Mouse (Mus musculus): Measurements from ENCODE around the gene Adra1d.
A peak's percentile ranks its signal among the peaks of the same experiment; 100 is the strongest.

Adra1d gene

GRCm38 (mm10) chr2:131561891-131562585 lies at the start of gene Adra1d:
TSS of gene Adra1d (minus strand) at chr2:131562283.
- no peak for DNase-seq

- no peak for DNase-seq
Observed at GRCm38 (mm10) chr2:131601881-131602280, 39.8 kb upstream of the Adra1d start.

GRCm38 (mm10) chr2:131594871-131595270 lies 32.8 kb upstream of the Adra1d start:
- no peak for DNase-seq

- DNase-seq: no peak
Observed at GRCm38 (mm10) chr2:131587521-131587920, 25.4 kb upstream of the Adra1d start.

- no peak for DNase-seq
Observed at GRCm38 (mm10) chr2:131581506-131581905, 19.4 kb upstream of the Adra1d start.

GRCm38 (mm10) chr2:131562586-131563122 lies 571 bp upstream of the Adra1d start:
- DNase-seq: peak; percentile 56 to 66

GRCm38 (mm10) chr2:131561344-131561870 lies 676 bp downstream of the Adra1d start:
- DNase-seq: no peak

GRCm38 (mm10) chr2:131560205-131560919 lies 1.7 kb downstream of the Adra1d start:
- DNase-seq: no peak

GRCm38 (mm10) chr2:131557896-131558295 lies 4.2 kb downstream of the Adra1d start:
- no peak for DNase-seq

- no peak for DNase-seq
Observed at GRCm38 (mm10) chr2:131552736-131553400, 9.2 kb downstream of the Adra1d start.

- no peak for DNase-seq
Observed at GRCm38 (mm10) chr2:131551701-131552620, 10.1 kb downstream of the Adra1d start.

- DNase-seq: no peak
Observed at GRCm38 (mm10) chr2:131550906-131551305, 11.2 kb downstream of the Adra1d start.

- DNase-seq: no peak
Observed at GRCm38 (mm10) chr2:131550474-131550873, 11.6 kb downstream of the Adra1d start.

- no peak for DNase-seq
Observed at GRCm38 (mm10) chr2:131549090-131549489, 13.0 kb downstream of the Adra1d start.

GRCm38 (mm10) chr2:131548330-131548729 lies 13.8 kb downstream of the Adra1d start:
- DNase-seq: no peak

- DNase-seq: no peak
Observed at GRCm38 (mm10) chr2:131546745-131547408, 15.2 kb downstream of the Adra1d start.

- DNase-seq: no peak
Observed at GRCm38 (mm10) chr2:131546308-131546700, 15.8 kb downstream of the Adra1d start.

GRCm38 (mm10) chr2:131545386-131546307 lies 16.4 kb downstream of the Adra1d start:
- DNase-seq: peak; percentile 23 to 53

- no peak for DNase-seq
Observed at GRCm38 (mm10) chr2:131542531-131542930, 19.6 kb downstream of the Adra1d start.

GRCm38 (mm10) chr2:131541686-131542085 lies 20.4 kb downstream of the Adra1d start:
- no peak for DNase-seq

All from kidney, adult 8-10 months (tissue).